Mouse (Mus musculus): Measurements from ENCODE around the gene Vmn2r37.
"Not testable (repeated sequence)": the region's sequence is repeated elsewhere in the genome, so short reads cannot be mapped to it uniquely, and the experiment has no call there.

Gene Vmn2r37

DNA sequence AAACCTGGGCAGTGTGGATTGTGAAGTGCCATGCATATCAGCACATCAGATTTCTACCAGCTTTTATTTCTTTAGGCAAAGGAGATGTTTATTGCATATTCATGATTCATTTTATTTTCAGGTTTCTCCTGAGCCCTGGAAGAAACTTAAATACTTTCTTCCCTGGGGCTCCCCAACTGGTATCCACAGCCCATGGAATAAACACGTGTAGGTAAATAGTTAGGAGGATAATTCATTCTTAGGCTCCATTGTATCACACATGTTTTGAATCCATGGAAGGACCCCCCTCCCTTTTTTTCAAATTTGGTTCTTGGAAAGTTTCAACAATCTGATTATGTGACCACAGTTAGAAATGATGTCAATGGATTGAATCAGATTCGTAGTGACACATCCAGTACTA is at the start of gene Vmn2r37:
Gene Vmn2r37 (minus strand): TSS at position 101 of the 400 bp plus-strand sequence.
- not testable (repeated sequence) for DNase-seq

Measured in B cell, adult 2 months (primary cell).